8 mouse cellular contexts compared by ENCODE assay signal in genomic region chr1:92910239-92910885, GRCm38 (mm10). TPM values are rescaled to one million over a fixed set of nuclear protein-coding genes. Genes with fewer than 3 reads are reported as not detected.
DNase-seq lines count a peak whose midpoint lies in the region; ATAC-seq lines count a peak whose summit lies in the region.

TSS of gene Rnpepl1 (plus strand) at chr1:92910783.

- H3K27me3 ChIP-seq in hindbrain, embryonic 13.5 days = peaks cover 3% of the 10 kb centered on the region; the same call in 1 of the 2 replicates

- H3K4me3 ChIP-seq in hindbrain, embryonic 13.5 days = peak within 1 kb of the TSS; percentile 85

- H3K27ac ChIP-seq in hindbrain, embryonic 13.5 days = peak within 1 kb of the TSS; percentile 96

- 1% methylated on average over 34 of the region's 57 CpGs for WGBS in hindbrain, embryonic 13.5 days

- peak; percentile 69 for ATAC-seq in hindbrain, embryonic 13.5 days (ENCODE audit: low FRiP score)

- H3K4me1 ChIP-seq in hindbrain, embryonic 13.5 days (replicated peaks) = peaks cover 60% of the 10 kb centered on the region

- H3K9ac ChIP-seq in hindbrain, embryonic 13.5 days = peak within 1 kb of the TSS; percentile 96

- H3K4me2 ChIP-seq in hindbrain, embryonic 13.5 days = peak within 1 kb of the TSS; percentile 86

- H3K9me3 ChIP-seq in hindbrain, embryonic 13.5 days = no peaks in the 10 kb centered on the region

- peak; percentile 54 for DNase-seq in R1 (ENCODE audit: low read depth, low spot score)
- DNase-seq in cerebellum, postnatal 14 days = peak; percentile 84 to 87
- peak; percentile 71 to 79 for DNase-seq in frontal cortex, postnatal 36 days (ENCODE audit: low spot score in 2 of 2)
- DNase-seq in layer of hippocampus, postnatal 36 days = peak; percentile 73 to 81
- DNase-seq in lung, postnatal 25 days (ENCODE audit: low spot score) = peak; percentile 75
- peak; percentile 60 for DNase-seq in retina, adult 2 months (ENCODE audit: low read depth, low spot score)
- peak; percentile 90 for DNase-seq in thymus, postnatal 4 days

- peaks cover 17% of the 10 kb centered on the region for H3K36me3 ChIP-seq in hindbrain, embryonic 13.5 days

RNA-seq across cellular contexts. Expression of gene Rnpepl1, which starts in this region (rescaled TPM):
- polyA plus RNA-seq in hindbrain, embryonic 13.5 days (2015; fragmentation: Nextera tagmentation; extraction: Ambion mirVana) = 22.4 and 26.5 TPM in 2 replicates
- 10 to 100 TPM; 37.2 to 44.5 TPM for total RNA-seq in layer of hippocampus, postnatal 36 days (2021)

Comparison
In these comparisons a context has a peak if more than half of its experiments do, and no peak if none do; other contexts are left out.
1. Peak in every context shown above with its lines: DNase-seq, ATAC-seq, H3K4me3 ChIP-seq and H3K27ac ChIP-seq.